Mouse (Mus musculus) heart, embryonic 14.5 days (tissue): ENCODE data around the gene Phf1. TPM values are rescaled to one million over a fixed set of nuclear protein-coding genes. Genes with fewer than 3 reads are reported as not detected.
A peak's percentile ranks its signal among the peaks of the same experiment; 100 is the strongest.

Source experiments
- ATAC-seq: fragments of 200-750 bp; cut with Nextera tagmentation; 2 replicates; pipeline ENCODE4 v1.8.0; 2017; ENCODE audit warnings: low read depth, moderate TSS enrichment; ENCODE audit not compliant: insufficient number of reproducible peaks, insufficient read depth, low FRiP score
- H3K27ac ChIP-seq, 2 experiments: fragments of 200-500 bp in 1 of 2; fragments of 300-500 bp in 1 of 2; sonication (generic) in 1 of 2; replicated peaks in 1 of 2; 2 replicates each; pipeline ENCODE4 v1.5.1; 2012 to 2014; ENCODE audit warnings: low read depth in 2 of 2, low read length in 2 of 2, control low read depth in 1 of 2, mild to moderate bottlenecking in 1 of 2, mixed read lengths in 1 of 2; ENCODE audit not compliant: control insufficient read depth in 1 of 2, insufficient read depth in 1 of 2
- H3K27me3 ChIP-seq: fragments of 300-500 bp; sonication (generic); 2 replicates; pipeline ENCODE4 v1.6.1; 2014; ENCODE audit warnings: mild to moderate bottlenecking, low read length, control low read depth; ENCODE audit not compliant: control insufficient read depth, insufficient read depth
- H3K36me3 ChIP-seq: fragments of 300-500 bp; sonication (generic); 2 replicates; pipeline ENCODE4 v1.6.1; 2014; ENCODE audit warnings: mild to moderate bottlenecking, control low read depth, low read length, mixed read lengths; ENCODE audit not compliant: control insufficient read depth, insufficient read depth
- H3K4me1 ChIP-seq, 2 experiments: fragments of 200-500 bp in 1 of 2; fragments of 300-500 bp in 1 of 2; sonication (generic) in 1 of 2; 2 replicates each; pipeline ENCODE4 v1.6.1; 2012 to 2014; ENCODE audit warnings: low read length in 2 of 2, control low read depth in 1 of 2, mixed read lengths in 1 of 2; ENCODE audit not compliant: control insufficient read depth in 2 of 2, insufficient read depth in 2 of 2
- H3K4me2 ChIP-seq: fragments of 300-500 bp; sonication (generic); 2 replicates; pipeline ENCODE4 v1.6.1; 2014; ENCODE audit warnings: mild to moderate bottlenecking, low read length
- H3K4me3 ChIP-seq, 2 experiments: fragments of 200-500 bp in 1 of 2; fragments of 300-500 bp in 1 of 2; sonication (generic) in 1 of 2; 2 replicates each; pipeline ENCODE4 v1.5.1; 2012 to 2014; ENCODE audit warnings: low read length in 2 of 2, mild to moderate bottlenecking in 2 of 2, control low read depth in 1 of 2, low read depth in 1 of 2, moderate library complexity in 1 of 2; ENCODE audit not compliant: control insufficient read depth in 1 of 2, insufficient read depth in 1 of 2
- H3K9ac ChIP-seq: fragments of 300-500 bp; sonication (generic); 2 replicates; pipeline ENCODE4 v1.6.1; 2014; ENCODE audit warnings: mild to moderate bottlenecking, low read length
- H3K9me3 ChIP-seq: fragments of 300-500 bp; sonication (generic); 2 replicates; pipeline ENCODE4 v1.6.1; 2016; ENCODE audit warnings: low read length, control low read depth; ENCODE audit not compliant: control insufficient read depth
- WGBS: fragments of 180-500 bp; shearing (Covaris S2); extraction: QIAGEN DNeasy Blood & Tissue Kit; methylation state at CpG from one replicate; pipeline ENCODE4 v1.1.7; 2014; 5-methylcytosine and 5-hydroxymethylcytosine counted together
- polyA plus RNA-seq: library from polyadenylated mRNA; unstranded; fragments of >200 nt; fragmentation: Nextera tagmentation; extraction: Ambion mirVana; gene quantifications from 2 replicates; pipeline ENCODE4 v1.2.1, GENCODE M21; 2014

Gene Phf1
- polyA plus RNA-seq, 1 experiment from 2014 or later = 8.0 TPM

DNA sequence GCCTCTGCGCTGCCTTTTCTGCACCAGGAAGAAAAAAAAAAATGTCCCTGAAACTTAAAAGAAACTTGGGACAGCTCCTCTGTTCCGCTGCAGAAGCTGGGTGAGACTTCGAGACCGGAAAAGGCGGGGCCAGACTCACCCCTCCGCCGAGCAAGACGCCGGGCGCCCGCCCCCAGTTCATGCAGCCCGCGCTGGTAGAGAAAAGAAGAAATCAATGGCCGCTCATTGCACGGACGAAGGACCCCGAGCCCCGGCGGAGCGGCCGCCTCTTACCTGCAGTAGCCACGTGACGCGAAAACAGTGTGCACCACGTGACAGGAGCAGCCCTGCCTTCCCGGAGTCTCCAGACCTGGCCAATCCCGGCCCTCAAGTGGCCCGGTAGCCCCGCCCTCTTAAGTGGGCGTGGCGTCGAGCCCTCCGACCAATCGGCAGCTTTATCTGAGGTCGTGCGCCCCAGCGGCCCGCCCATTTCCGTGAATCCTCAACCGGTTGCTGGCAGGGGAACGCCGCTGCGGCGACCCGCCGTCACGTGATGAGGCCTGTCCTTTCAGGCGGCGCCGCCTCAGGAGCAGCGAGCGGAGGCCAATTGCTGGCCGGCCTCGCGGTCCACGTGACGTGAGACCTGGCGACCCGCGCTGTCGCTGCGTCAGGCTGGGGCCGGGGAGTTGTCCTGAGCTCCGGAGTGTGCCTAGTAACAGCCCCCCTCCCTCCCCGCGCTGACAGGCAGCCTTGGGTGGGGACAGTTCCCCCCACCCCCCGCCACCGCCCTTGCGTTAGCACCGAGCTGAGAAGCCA lies 6.5 kb downstream of the Phf1 start, which contains the start of gene Cuta:
Gene Cuta (minus strand): TSS at position 392 of the 795 bp plus-strand sequence.
- H3K36me3 ChIP-seq = peaks cover 35% of the 10 kb centered on the region
- peak; percentile 93 for ATAC-seq
- WGBS = under 1% methylated on average over 70 of the region's 70 CpGs
- H3K27me3 ChIP-seq = no peaks in the 10 kb centered on the region
- peak within 1 kb of the TSS; percentile 76 for H3K4me2 ChIP-seq
- peak within 1 kb of the TSS; percentile 81 for H3K9ac ChIP-seq
- peaks cover 17 to 28% of the 10 kb centered on the region in 2 experiments for H3K4me1 ChIP-seq
- H3K9me3 ChIP-seq = no peaks in the 10 kb centered on the region
- peak within 1 kb of the TSS; percentile 87 to 91 for H3K27ac ChIP-seq
- peak within 1 kb of the TSS; percentile 70 to 78 for H3K4me3 ChIP-seq

DNA sequence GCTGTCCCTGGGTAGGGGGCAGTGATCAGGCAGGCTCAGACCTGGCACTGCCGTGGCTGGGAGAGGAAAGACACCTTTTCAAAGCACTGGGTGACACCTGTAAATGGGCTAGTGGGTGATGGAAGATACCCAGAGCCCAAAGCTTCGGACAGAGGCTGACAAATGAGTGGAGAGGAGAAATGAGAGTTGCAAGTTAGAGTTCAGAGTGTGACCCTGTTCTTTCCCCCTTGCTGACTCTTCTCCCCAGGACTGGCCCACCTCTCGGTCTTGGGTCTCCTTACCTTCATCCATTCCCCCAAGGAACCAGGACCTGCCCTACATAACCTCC lies 7.1 kb downstream of the Phf1 start:
- WGBS = 0% methylated on average over 3 of the region's 3 CpGs

DNA sequence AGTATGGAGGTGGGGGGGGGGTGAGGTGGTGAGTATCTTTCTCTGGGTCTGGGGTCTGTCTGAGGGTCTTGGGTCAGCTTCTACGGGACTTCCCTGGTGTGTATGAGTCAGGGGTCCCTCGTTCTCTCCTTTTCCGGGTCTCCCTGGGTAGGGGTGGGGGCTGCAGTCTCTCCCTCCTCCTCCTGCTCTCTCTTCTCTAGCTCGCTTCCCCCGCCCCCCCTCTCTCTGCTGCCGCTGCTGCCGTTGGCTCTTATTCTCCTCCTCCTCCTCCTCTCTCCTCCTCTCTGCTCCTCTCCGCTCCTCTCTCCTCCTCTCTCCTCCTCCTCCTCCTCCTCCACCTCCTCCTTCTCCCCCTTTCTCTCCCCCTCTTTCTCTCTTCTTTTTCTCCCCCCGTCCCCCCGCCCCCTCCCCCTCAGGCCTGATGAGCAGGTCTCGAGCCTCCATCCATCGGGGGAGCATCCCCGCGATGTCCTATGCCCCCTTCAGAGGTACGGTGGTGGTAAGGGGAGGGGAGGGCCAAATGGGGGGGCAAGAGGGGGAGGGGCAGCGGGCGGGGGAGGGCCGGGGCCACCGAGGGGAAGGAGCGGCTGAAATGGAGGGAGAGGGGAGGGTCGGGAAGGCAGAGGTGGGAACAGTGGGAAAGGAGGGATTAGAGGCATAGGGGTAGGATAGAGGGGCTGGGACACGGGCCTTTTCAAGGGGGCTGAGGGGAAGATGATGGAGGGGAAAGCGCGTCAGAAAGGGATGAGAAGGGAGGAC lies 8.4 kb downstream of the Phf1 start, which contains the start of gene Syngap1:
Gene Syngap1 (plus strand): TSS at position 223 of the 759 bp plus-strand sequence.
- H3K4me1 ChIP-seq = peaks cover 22 to 37% of the 10 kb centered on the region in 2 experiments
- H3K9ac ChIP-seq = peak within 1 kb of the TSS; percentile 81
- H3K9me3 ChIP-seq = no peaks in the 10 kb centered on the region
- peak within 1 kb of the TSS; percentile 70 for H3K4me2 ChIP-seq
- no peaks in the 10 kb centered on the region for H3K27me3 ChIP-seq
- H3K36me3 ChIP-seq = peaks cover 17% of the 10 kb centered on the region
- ATAC-seq = no peak
- H3K27ac ChIP-seq = peak within 1 kb of the TSS; percentile 87 to 91
- 2% methylated on average over 20 of the region's 24 CpGs for WGBS
- H3K4me3 ChIP-seq = peak within 1 kb of the TSS; percentile 53 to 70

More for the DNA sequence above, 7.1 kb downstream of the Phf1 start:
- Histone ChIP-seq H3K4me1 (peaks cover 17 to 28% of the 10 kb centered on the region in 2 experiments), H3K4me3 (peak overlapping the region; percentile 53 to 70), H3K27ac (peak overlapping the region; percentile 87 to 91), H3K4me2 (peak overlapping the region; percentile 70), H3K9ac (peak overlapping the region; percentile 81), H3K9me3 (no peaks in the 10 kb centered on the region), H3K27me3 (no peaks in the 10 kb centered on the region), H3K36me3 (peaks cover 30% of the 10 kb centered on the region)
- ATAC-seq = no peak

DNA sequence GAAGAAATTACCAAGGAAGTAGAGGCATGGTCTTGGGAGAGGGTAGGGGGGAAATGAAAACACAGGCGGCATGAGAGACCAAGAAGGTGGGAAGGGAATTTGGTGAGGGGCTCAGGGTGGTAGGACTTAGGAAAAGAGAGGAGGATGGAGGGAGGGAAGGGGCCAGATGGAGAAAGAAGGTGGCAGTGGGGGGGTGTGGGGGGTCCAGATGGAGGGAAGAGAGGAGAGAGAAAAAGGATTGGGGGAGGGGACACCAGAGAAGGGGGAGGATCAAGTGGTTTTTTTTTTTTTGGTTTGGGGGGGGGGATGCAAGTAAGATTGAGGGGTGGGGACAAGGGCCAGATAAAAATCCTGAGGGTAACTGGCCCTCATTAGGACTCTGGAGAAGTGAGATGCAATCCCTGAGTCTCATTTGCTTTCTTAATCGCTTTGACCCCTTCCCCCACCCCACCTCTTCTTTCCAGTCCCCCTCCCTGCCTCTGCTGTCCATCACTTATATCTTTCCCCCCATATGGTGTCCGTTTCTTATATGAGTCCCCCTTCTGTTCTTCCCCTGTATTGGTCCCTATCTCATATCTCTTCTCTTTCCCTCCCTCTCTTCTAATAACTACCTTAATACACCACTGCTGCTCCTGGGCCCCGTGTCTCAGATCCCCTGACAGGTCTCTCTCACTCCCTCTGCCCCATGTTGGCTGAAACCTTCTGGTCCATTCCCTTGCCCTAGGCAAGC lies 9.2 kb downstream of the Phf1 start:
- Histone ChIP-seq H3K9ac (peak overlapping the region; percentile 68), H3K4me3 (peak overlapping the region; percentile 42 to 44), H3K4me1 (peaks cover 22 to 42% of the 10 kb centered on the region in 2 experiments), H3K27ac (peak overlapping the region in 1 of 2 experiments; percentile 57; a peak in 1 of 4 replicates), H3K4me2 (peak overlapping the region; percentile 70), H3K36me3 (peaks cover 9% of the 10 kb centered on the region), H3K9me3 (no peaks in the 10 kb centered on the region), H3K27me3 (no peaks in the 10 kb centered on the region)
- 28% methylated on average over 4 of the region's 4 CpGs for WGBS
- no peak for ATAC-seq

DNA sequence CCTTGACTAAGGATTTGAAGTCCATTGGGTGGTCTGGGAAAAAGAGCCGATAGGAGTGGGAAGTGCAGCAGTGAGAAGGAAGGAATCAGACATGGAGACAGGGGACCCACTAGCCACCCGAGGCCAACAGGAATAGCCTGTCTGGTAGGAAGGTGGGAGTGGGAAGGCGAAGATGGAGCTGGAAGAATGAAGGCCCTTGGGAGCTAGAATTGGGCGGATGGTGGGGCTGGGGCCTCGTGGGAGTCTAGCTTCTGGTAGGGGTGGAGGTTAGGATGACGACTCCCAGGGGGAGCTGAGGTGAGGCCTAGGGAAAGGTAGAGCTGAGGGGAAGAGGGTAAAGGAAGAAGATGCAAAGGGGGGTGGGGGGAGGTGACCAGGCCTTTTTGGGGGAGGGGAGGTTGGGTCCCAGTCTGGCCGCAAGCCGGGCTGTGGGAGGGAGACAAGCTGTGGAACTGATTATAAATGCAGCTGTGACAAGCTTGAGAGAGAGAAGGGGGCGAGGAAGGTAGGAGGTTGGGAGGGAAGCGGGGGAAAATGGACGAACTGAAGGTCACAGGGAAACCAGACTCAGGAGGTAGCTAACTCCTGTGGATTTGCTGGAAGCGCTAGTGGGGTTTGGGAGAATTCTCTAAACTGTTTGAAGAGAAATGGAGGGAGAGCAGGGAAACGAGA lies 13.1 kb downstream of the Phf1 start:
- peaks cover 17 to 47% of the 10 kb centered on the region in 2 experiments for H3K4me1 ChIP-seq
- no peak for ATAC-seq
- H3K9ac ChIP-seq = peak overlapping the region; percentile 88
- H3K27ac ChIP-seq = peak overlapping the region; percentile 60 to 84
- H3K9me3 ChIP-seq = no peaks in the 10 kb centered on the region
- H3K4me2 ChIP-seq = peak overlapping the region; percentile 92
- no peaks in the 10 kb centered on the region for H3K27me3 ChIP-seq
- no peaks in the 10 kb centered on the region for H3K36me3 ChIP-seq
- peak overlapping the region; percentile 49 to 51 for H3K4me3 ChIP-seq
- 30% methylated on average over 13 of the region's 13 CpGs for WGBS

DNA sequence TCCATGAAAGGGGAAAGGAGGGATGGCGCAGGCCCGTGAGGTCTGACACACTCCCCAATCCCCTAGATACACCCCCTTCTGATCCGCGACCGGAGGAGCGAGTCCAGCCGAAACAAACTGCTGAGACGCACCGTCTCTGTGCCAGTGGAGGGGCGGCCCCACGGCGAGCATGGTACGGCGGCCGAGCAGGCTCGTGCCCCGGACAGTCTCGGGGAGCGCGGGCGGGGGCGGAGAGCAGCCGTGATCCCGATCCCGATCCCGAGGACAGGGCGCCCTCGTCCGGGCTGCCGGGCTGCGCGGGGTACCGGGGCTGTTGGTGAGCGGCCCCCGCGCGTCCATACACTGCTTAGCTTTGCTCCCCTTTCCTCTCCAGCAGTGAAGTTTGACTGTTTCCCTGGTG lies 13.7 kb downstream of the Phf1 start:
- peak overlapping the region; percentile 60 to 84 for H3K27ac ChIP-seq
- H3K9me3 ChIP-seq = no peaks in the 10 kb centered on the region
- H3K27me3 ChIP-seq = no peaks in the 10 kb centered on the region
- ATAC-seq = peak; percentile 40; the same call in 1 of the 2 replicates
- H3K4me1 ChIP-seq = peaks cover 20 to 50% of the 10 kb centered on the region in 2 experiments
- WGBS = 1% methylated on average over 37 of the region's 37 CpGs
- peak overlapping the region; percentile 92 for H3K4me2 ChIP-seq
- H3K4me3 ChIP-seq = peak overlapping the region; percentile 49 to 51
- peak overlapping the region; percentile 88 for H3K9ac ChIP-seq
- no peaks in the 10 kb centered on the region for H3K36me3 ChIP-seq
